Mouse (Mus musculus): Measurements from ENCODE around the gene Trim9.
A peak's percentile ranks its signal among the peaks of the same experiment; 100 is the strongest.

The Trim9 gene

GRCm38 (mm10) chr12:70347202-70347841 lies at the start of gene Trim9:
Gene Trim9, minus strand, starts transcription at chr12:70347614.
- peak; percentile 98 for DNase-seq

GRCm38 (mm10) chr12:70395061-70395460 lies 47.6 kb upstream of the Trim9 start:
- no peak for DNase-seq

- no peak for DNase-seq
Measured at GRCm38 (mm10) chr12:70391236-70391635, 43.8 kb upstream of the Trim9 start.

GRCm38 (mm10) chr12:70374976-70375375 lies 27.6 kb upstream of the Trim9 start:
- DNase-seq = no peak

- no peak for DNase-seq
Measured at GRCm38 (mm10) chr12:70372874-70373273, 25.5 kb upstream of the Trim9 start.

- no peak for DNase-seq
Measured at GRCm38 (mm10) chr12:70369348-70369747, 21.9 kb upstream of the Trim9 start.

GRCm38 (mm10) chr12:70368820-70369219 lies 21.4 kb upstream of the Trim9 start:
- peak; percentile 65 for DNase-seq

- DNase-seq = peak; percentile 83
Measured at GRCm38 (mm10) chr12:70367326-70368248, 20.2 kb upstream of the Trim9 start.

- DNase-seq = no peak
Measured at GRCm38 (mm10) chr12:70363016-70363415, 15.6 kb upstream of the Trim9 start.

- DNase-seq = no peak
Measured at GRCm38 (mm10) chr12:70360276-70360675, 12.9 kb upstream of the Trim9 start.

GRCm38 (mm10) chr12:70359443-70359842 lies 12.0 kb upstream of the Trim9 start:
- no peak for DNase-seq

GRCm38 (mm10) chr12:70354926-70355325 lies 7.5 kb upstream of the Trim9 start:
- no peak for DNase-seq

GRCm38 (mm10) chr12:70350490-70350889 lies 3.1 kb upstream of the Trim9 start:
- no peak for DNase-seq

- DNase-seq = no peak
Measured at GRCm38 (mm10) chr12:70349788-70350187, 2.4 kb upstream of the Trim9 start.

GRCm38 (mm10) chr12:70348026-70348425 lies 612 bp upstream of the Trim9 start:
- DNase-seq = no peak

- peak; percentile 79 for DNase-seq
Measured at GRCm38 (mm10) chr12:70346139-70347026, 1.0 kb downstream of the Trim9 start.

- peak; percentile 58 for DNase-seq
Measured at GRCm38 (mm10) chr12:70345531-70346138, 1.8 kb downstream of the Trim9 start.

- no peak for DNase-seq
Measured at GRCm38 (mm10) chr12:70335176-70335575, 12.2 kb downstream of the Trim9 start.

GRCm38 (mm10) chr12:70333253-70333805 lies 14.1 kb downstream of the Trim9 start:
- DNase-seq = no peak

- no peak for DNase-seq
Measured at GRCm38 (mm10) chr12:70329059-70329458, 18.4 kb downstream of the Trim9 start.

- no peak for DNase-seq
Measured at GRCm38 (mm10) chr12:70326956-70327355, 20.5 kb downstream of the Trim9 start.

- DNase-seq = no peak
Measured at GRCm38 (mm10) chr12:70326393-70326792, 21.0 kb downstream of the Trim9 start.
